Mouse (Mus musculus) liver, embryonic 14.5 days (tissue): ENCODE data around the gene Nme6.

Experiments used
- CTCF ChIP-seq: IDR thresholded peaks from 2 replicates; pipeline ENCODE4 v1.5.1; 2016; ENCODE audit warnings: antibody characterized with exemption, low read depth, control low read depth
- EP300 ChIP-seq: IDR thresholded peaks from 2 replicates; pipeline ENCODE4 v1.6.1; 2016; ENCODE audit warnings: antibody characterized with exemption, low read depth

GRCm38 (mm10) chr9:109813424-109813823 lies 19.1 kb upstream of the Nme6 start:
- TF ChIP-seq CTCF (no peak), EP300 (no peak)
